Mouse (Mus musculus) thymus, adult 2 months (tissue): Measurements from ENCODE around the gene Rpl36. TPM values are rescaled to one million over a fixed set of nuclear protein-coding genes. Genes with fewer than 3 reads are reported as not detected.

ENCODE experiments used
- DNase-seq: peaks from one replicate; pipeline ENCODE4 v3.0.0; 2021
- H3K27ac ChIP-seq: fragments of 200-500 bp; 2 replicates; pipeline ENCODE4 v1.5.1; 2012; ENCODE audit warnings: low read length, control low read depth; ENCODE audit not compliant: control insufficient read depth, insufficient read depth
- H3K27me3 ChIP-seq: fragments of 200-500 bp; 2 replicates; pipeline ENCODE4 v1.6.1; 2012; ENCODE audit warnings: mild to moderate bottlenecking, low read length, moderate library complexity, mixed read lengths; ENCODE audit not compliant: control insufficient read depth, insufficient read depth
- H3K36me3 ChIP-seq: fragments of 200-500 bp; 2 replicates; pipeline ENCODE4 v1.6.1; 2012; ENCODE audit warnings: mild to moderate bottlenecking, low read length, moderate library complexity; ENCODE audit not compliant: control insufficient read depth, insufficient read depth
- H3K4me1 ChIP-seq: fragments of 200-500 bp; replicated peaks from 2 replicates; pipeline ENCODE4 v1.6.1; 2012; ENCODE audit warnings: low read length; ENCODE audit not compliant: control insufficient read depth, insufficient read depth
- H3K4me3 ChIP-seq: fragments of 200-500 bp; 2 replicates; pipeline ENCODE4 v1.5.1; 2012; ENCODE audit warnings: mild to moderate bottlenecking, low read length, control low read depth, moderate library complexity; ENCODE audit not compliant: control insufficient read depth, insufficient read depth
- CTCF ChIP-seq: fragments of 200-500 bp; IDR thresholded peaks from 2 replicates; pipeline ENCODE4 v1.5.1; 2012; ENCODE audit warnings: mild to moderate bottlenecking, control low read depth, low read length, moderate library complexity, borderline replicate concordance; ENCODE audit not compliant: control insufficient read depth, poor library complexity, insufficient read depth; ENCODE audit errors: extremely low read depth
- POLR2A ChIP-seq: fragments of 200-500 bp; IDR thresholded peaks from 2 replicates; pipeline ENCODE4 v1.6.1; 2012; ENCODE audit warnings: mild to moderate bottlenecking, low read length, control low read depth, moderate library complexity; ENCODE audit not compliant: control insufficient read depth, poor library complexity, insufficient read depth; ENCODE audit errors: extremely low read depth
- WGBS: fragments of 180-500 bp; shearing (Covaris S2); methylation state at CpG from one replicate; pipeline ENCODE4 v1.1.7; 2018; 5-methylcytosine and 5-hydroxymethylcytosine counted together
- polyA plus RNA-seq: library from polyadenylated mRNA; depleted of rRNA; stranded (reverse); fragments of >200 nt; gene quantifications from 2 replicates; pipeline ENCODE4 v1.2.3, GENCODE M21; 2012; rRNA removed

Rpl36 gene
- polyA plus RNA-seq, 1 experiment, result 3,864 TPM

DNA sequence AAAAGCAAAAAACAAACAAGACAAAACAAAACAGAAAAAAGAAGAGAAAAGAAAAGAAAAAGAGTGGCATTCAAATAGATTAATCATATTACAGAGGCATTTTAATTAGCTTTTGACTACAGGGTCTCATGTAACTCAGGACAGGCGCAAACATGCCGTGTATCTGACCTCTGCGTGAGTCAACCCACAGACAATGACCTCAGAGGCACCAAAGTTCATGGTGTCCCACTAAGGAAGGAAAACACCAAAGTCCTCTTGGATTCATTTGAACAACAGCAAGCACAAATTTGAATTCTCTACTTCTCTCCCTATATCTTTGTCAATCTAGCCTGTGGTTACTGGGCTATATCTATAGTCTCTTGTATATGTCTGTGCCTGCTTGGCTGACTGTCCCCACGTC is 30.0 kb downstream of the Rpl36 start:
- no peaks in the 10 kb centered on the region for H3K4me1 ChIP-seq
- DNase-seq, result no peak
- no peaks in the 10 kb centered on the region for H3K36me3 ChIP-seq
- no peak for TF ChIP-seq POLR2A
- TF ChIP-seq CTCF, result no peak
- 91% methylated on average over 4 of the region's 4 CpGs for WGBS
- no peaks in the 10 kb centered on the region for H3K27me3 ChIP-seq
- no peak overlapping the region for H3K27ac ChIP-seq
- no peak overlapping the region for H3K4me3 ChIP-seq

DNA sequence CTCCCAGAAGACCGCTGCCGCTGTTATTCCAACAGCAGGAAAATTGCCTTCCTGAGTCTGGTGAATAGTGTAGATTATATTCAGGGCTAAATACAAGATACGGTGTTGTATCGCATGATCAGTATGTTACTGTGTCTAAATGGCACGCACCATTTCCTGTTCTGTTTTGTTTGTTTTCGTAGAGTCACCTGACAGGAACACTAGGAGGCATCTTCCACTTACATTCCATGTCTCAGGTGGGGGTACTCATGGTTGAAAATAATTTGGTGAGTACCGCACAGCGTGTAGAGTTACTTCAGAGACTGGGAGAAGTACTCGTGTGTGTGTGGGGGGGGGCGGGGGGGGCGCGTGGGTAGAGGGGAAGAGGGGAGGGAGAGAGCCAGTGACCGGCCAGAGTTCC is 34.3 kb downstream of the Rpl36 start:
- WGBS, result 45% methylated on average over 13 of the region's 13 CpGs
- no peaks in the 10 kb centered on the region for H3K27me3 ChIP-seq
- no peak overlapping the region for H3K4me3 ChIP-seq
- no peak overlapping the region for H3K27ac ChIP-seq
- TF ChIP-seq CTCF, result no peak
- TF ChIP-seq POLR2A, result no peak
- no peaks in the 10 kb centered on the region for H3K4me1 ChIP-seq
- DNase-seq, result no peak
- no peaks in the 10 kb centered on the region for H3K36me3 ChIP-seq

DNA sequence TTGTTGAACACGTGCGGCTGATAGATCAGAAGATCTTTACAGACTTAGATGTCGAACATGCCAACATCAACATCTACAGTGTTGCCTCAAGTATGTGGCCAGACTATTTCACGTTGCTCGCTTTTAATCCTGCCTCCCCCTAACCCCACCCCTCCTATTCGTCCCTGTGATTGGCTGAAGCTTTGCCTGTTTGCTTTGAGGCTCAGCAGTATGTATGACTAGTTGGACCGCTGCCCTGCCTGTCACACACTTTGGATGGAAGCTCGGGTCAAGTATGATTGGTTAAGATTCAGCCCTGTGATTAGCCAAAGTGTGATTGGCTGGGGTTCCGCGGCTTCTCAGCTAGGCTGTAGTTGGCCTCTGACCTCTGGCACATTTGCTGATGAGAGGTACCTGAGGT is 38.6 kb downstream of the Rpl36 start:
- Histone ChIP-seq H3K27me3 (no peaks in the 10 kb centered on the region), H3K4me1 (no peaks in the 10 kb centered on the region), H3K36me3 (no peaks in the 10 kb centered on the region), H3K4me3 (no peak overlapping the region), H3K27ac (no peak overlapping the region)
- 48% methylated on average over 10 of the region's 10 CpGs for WGBS
- no peak for TF ChIP-seq POLR2A
- no peak for DNase-seq

DNA sequence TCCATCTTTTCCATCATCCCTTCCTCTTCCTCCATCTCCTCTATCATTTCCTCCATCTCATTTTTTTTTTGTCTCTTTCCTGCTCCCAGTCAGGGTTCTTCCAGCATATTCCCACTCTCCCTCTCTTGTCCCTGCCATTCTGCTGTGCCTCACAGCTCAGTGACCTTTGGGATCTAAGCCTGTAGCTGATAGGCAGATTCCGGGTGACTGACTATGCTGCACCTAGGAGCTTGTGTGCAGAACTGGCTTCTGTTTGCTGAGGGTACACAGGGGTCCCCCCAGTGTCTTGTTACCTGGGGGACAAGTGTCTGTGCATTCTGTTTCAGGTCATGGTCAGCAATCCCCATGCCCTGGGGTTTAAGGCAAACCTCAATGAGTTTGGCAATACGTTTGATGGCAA is 41.6 kb downstream of the Rpl36 start:
- no peak overlapping the region for H3K27ac ChIP-seq
- H3K36me3 ChIP-seq, result no peaks in the 10 kb centered on the region
- WGBS, result 81% methylated on average over 2 of the region's 2 CpGs
- no peak overlapping the region for H3K4me3 ChIP-seq
- no peaks in the 10 kb centered on the region for H3K4me1 ChIP-seq
- DNase-seq, result no peak
- H3K27me3 ChIP-seq, result no peaks in the 10 kb centered on the region
- TF ChIP-seq CTCF (no peak), POLR2A (no peak)

DNA sequence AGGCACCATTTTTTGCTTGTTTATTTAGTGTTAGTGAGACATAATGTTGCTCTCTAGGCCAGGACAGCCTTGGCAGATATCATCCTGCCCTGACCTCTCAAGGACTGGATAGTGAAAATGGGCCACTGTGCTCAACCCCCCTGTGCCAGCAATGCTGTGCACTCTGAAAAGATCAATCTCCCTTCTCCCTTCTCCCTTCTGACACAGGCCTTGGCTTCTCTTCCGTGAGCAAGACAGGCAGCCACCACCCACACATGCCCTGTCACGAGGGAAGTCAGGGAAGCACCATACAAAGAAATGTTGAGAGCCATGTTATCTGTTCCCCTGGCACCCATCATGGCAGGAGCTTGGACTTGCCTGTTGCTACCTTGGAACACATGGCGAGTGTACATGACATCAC is 42.1 kb downstream of the Rpl36 start:
- DNase-seq, result no peak
- no peak overlapping the region for H3K27ac ChIP-seq
- TF ChIP-seq CTCF (no peak), POLR2A (no peak)
- no peaks in the 10 kb centered on the region for H3K4me1 ChIP-seq
- H3K27me3 ChIP-seq, result no peaks in the 10 kb centered on the region
- H3K4me3 ChIP-seq, result no peak overlapping the region
- 77% methylated on average over 3 of the region's 3 CpGs for WGBS
- no peaks in the 10 kb centered on the region for H3K36me3 ChIP-seq

DNA sequence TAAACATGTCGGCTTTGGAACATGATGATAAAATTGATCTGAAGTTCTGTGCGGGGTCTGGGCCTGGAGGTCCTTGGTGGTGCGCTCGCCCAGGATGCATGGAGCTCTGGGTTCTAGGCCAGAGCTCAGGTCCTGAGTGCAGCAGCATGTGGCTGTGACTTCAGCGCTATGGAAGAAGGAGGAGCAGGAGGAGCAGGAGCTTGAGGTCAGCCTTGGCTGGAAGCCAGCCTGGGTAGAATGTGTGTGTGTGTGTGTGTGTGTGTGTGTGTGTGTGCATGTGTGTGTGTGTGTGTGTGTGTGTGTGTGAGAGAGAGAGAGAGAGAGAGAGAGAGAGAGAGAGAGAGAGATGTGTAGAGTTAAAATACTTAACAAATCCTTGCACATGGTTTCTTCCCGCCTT is 43.0 kb downstream of the Rpl36 start:
- Histone ChIP-seq H3K4me1 (no peaks in the 10 kb centered on the region), H3K4me3 (no peak overlapping the region), H3K27ac (no peak overlapping the region), H3K27me3 (no peaks in the 10 kb centered on the region), H3K36me3 (no peaks in the 10 kb centered on the region)
- no peak for TF ChIP-seq CTCF
- TF ChIP-seq POLR2A, result no peak
- no peak for DNase-seq
- 85% methylated on average over 6 of the region's 6 CpGs for WGBS

DNA sequence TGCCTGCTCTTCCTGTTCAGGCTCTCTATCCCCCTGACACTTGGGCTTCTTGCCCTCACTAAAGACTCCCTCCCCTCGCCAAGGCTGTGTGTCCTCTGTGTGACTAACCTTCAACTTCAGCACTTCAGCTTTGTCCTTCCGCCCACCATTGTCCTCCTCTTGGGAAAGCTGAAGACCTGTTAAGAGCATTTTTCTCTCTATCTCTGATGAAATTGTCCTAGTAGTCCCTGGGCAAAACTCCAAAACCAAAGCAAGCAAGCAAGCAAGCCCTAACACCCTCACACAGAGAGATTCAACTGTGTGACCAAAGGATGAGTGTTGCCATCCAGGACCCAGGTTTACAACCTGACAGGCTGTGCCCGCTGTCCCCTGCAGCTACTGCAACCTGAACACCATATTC is 50.4 kb downstream of the Rpl36 start:
- WGBS, result 61% methylated on average over 3 of the region's 3 CpGs
- TF ChIP-seq CTCF (no peak), POLR2A (no peak)

More for the DNA sequence above, 50.4 kb downstream of the Rpl36 start:
- Histone ChIP-seq H3K27ac (no peak overlapping the region), H3K36me3 (no peaks in the 10 kb centered on the region), H3K27me3 (no peaks in the 10 kb centered on the region; the same call in 1 of the 2 replicates), H3K4me3 (no peak overlapping the region), H3K4me1 (peaks cover 4% of the 10 kb centered on the region)
- DNase-seq, result no peak

Other genes starting within 250 kb of the Rpl36 start
- 235 and 305 TPM in 2 replicates for gene Ptprs, start 136.9 kb upstream of the Rpl36 start, polyA plus RNA-seq
- gene Znrf4, start 101.0 kb upstream of the Rpl36 start, polyA plus RNA-seq, result 0.67 TPM in 1 of 2 replicates, not detected in the other
- gene Gm20219, start 59.0 kb upstream of the Rpl36 start, polyA plus RNA-seq, result 10.6 and 13.1 TPM in 2 replicates
- gene Safb2, start 28.8 kb upstream of the Rpl36 start, polyA plus RNA-seq, result 196 and 199 TPM in 2 replicates
- 196 and 222 TPM in 2 replicates for gene Safb, start 28.6 kb upstream of the Rpl36 start, polyA plus RNA-seq
- gene 2410015M20Rik, start 3.6 kb upstream of the Rpl36 start, polyA plus RNA-seq, result 117 and 145 TPM in 2 replicates
- 74.5 and 82.6 TPM in 2 replicates for gene Lonp1, start 13.5 kb downstream of the Rpl36 start, polyA plus RNA-seq
- 0.50 and 0.51 TPM in 2 replicates for gene Catsperd, start 14.7 kb downstream of the Rpl36 start, polyA plus RNA-seq
- 187 and 191 TPM in 2 replicates for gene Ranbp3, start 59.9 kb downstream of the Rpl36 start, polyA plus RNA-seq
- gene Ndufa11, start 104.4 kb downstream of the Rpl36 start, polyA plus RNA-seq, result 601 and 855 TPM in 2 replicates
- 52.3 and 58.9 TPM in 2 replicates for gene Vmac, start 104.6 kb downstream of the Rpl36 start, polyA plus RNA-seq
- gene Nrtn, start 144.1 kb downstream of the Rpl36 start, polyA plus RNA-seq, result 37.6 and 44.4 TPM in 2 replicates
- gene Dus3l, start 151.3 kb downstream of the Rpl36 start, polyA plus RNA-seq, result 142 and 157 TPM in 2 replicates
- 4.1 and 4.5 TPM in 2 replicates for gene Prr22, start 156.8 kb downstream of the Rpl36 start, polyA plus RNA-seq
- gene Rfx2, start 217.6 kb downstream of the Rpl36 start, polyA plus RNA-seq, result 31.3 and 44.2 TPM in 2 replicates